In genomic region chr4:148678105-148678504, GRCm38 (mm10) we compare ENCODE assay signal across 31 mouse cellular contexts. TPM values are rescaled to one million over a fixed set of nuclear protein-coding genes. Genes with fewer than 3 reads are reported as not detected.
A peak's percentile ranks its signal among the peaks of the same experiment; 100 is the strongest.
DNase-seq lines count a peak whose midpoint lies in the region; ATAC-seq and TF ChIP-seq lines count a peak whose summit lies in the region.
"Had no signal": no experiment of that assay in that cellular context is flagged by ENCODE, and none has a peak within 500 bp of the region (broad histone marks: within the 10 kb centered on the region; RNA-seq: fewer than 3 reads in every experiment).

No protein-coding gene starts in this region.

- H3K4me1 ChIP-seq in kidney, adult 2 months (ENCODE audit: control insufficient read depth, insufficient read depth, low read length): no peaks in the 10 kb centered on the region
- peaks cover 49% of the 10 kb centered on the region for H3K4me1 ChIP-seq in kidney, embryonic 15.5 days
- peaks cover 51% of the 10 kb centered on the region for H3K4me1 ChIP-seq in small intestine, adult 2 months (ENCODE audit: control insufficient read depth, insufficient read depth, insufficient read length, low read length)

- H3K4me3 ChIP-seq in kidney, adult 2 months (ENCODE audit: insufficient read depth, low read depth, low read length): no peak overlapping the region
- H3K4me3 ChIP-seq in kidney, embryonic 15.5 days (replicated peaks): no peak overlapping the region
- no peak overlapping the region for H3K4me3 ChIP-seq in small intestine, adult 2 months (ENCODE audit: low read depth, low read length)
- H3K4me3 ChIP-seq: embryonic facial prominence, embryonic 10.5 days; embryonic facial prominence, embryonic 13.5 days; erythroblast, embryonic 14.5 days; forebrain, embryonic 12.5 days; forebrain, embryonic 15.5 days; heart, adult 2 months; heart, embryonic 10.5 days; heart, embryonic 13.5 days; hindbrain, embryonic 12.5 days; hindbrain, embryonic 15.5 days had no signal

- no peaks in the 10 kb centered on the region for H3K9me3 ChIP-seq in kidney, embryonic 15.5 days (replicated peaks)
- H3K9me3 ChIP-seq: embryonic facial prominence, embryonic 10.5 days; embryonic facial prominence, embryonic 13.5 days; forebrain, embryonic 12.5 days; forebrain, embryonic 15.5 days; G1E; heart, embryonic 10.5 days; heart, embryonic 13.5 days; hindbrain, embryonic 12.5 days; hindbrain, embryonic 15.5 days had no signal

- TF ChIP-seq POLR2A in kidney, adult 2 months (IDR thresholded peaks at IDR 0.05; ENCODE audit: low read depth, low read length): no peak
- no peak for TF ChIP-seq POLR2A in small intestine, adult 2 months (IDR thresholded peaks at IDR 0.05; ENCODE audit: low read depth, low read length)

- 73% methylated on average over 7 of the region's 7 CpGs for WGBS in kidney, adult 2 months
- 45% methylated on average over 7 of the region's 7 CpGs for whole genome bisulfite sequencing in kidney, embryonic 15.5 days
- 92% methylated on average over 7 of the region's 7 CpGs for WGBS in small intestine, adult 2 months

- no peaks in the 10 kb centered on the region for H3K27me3 ChIP-seq in kidney, adult 2 months (replicated peaks; ENCODE audit: control insufficient read depth, insufficient read depth, low read length)
- H3K27me3 ChIP-seq in kidney, embryonic 15.5 days: no peaks in the 10 kb centered on the region
- no peaks in the 10 kb centered on the region for H3K27me3 ChIP-seq in small intestine, adult 2 months (ENCODE audit: control insufficient read depth, insufficient read depth, low read length)
- H3K27me3 ChIP-seq: forebrain, embryonic 12.5 days; forebrain, embryonic 15.5 days; heart, embryonic 13.5 days; hindbrain, embryonic 15.5 days; Patski had no signal

- no peak overlapping the region for H3K4me2 ChIP-seq in kidney, embryonic 15.5 days
- H3K4me2 ChIP-seq: forebrain, embryonic 12.5 days; forebrain, embryonic 15.5 days; heart, embryonic 13.5 days; hindbrain, embryonic 12.5 days; hindbrain, embryonic 15.5 days had no signal

- no peaks in the 10 kb centered on the region for H3K36me3 ChIP-seq in kidney, adult 2 months (ENCODE audit: control insufficient read depth, insufficient read depth, low read length)
- no peaks in the 10 kb centered on the region for H3K36me3 ChIP-seq in kidney, embryonic 15.5 days
- H3K36me3 ChIP-seq in small intestine, adult 2 months (ENCODE audit: control insufficient read depth, insufficient read depth, low read length): no peaks in the 10 kb centered on the region
- H3K36me3 ChIP-seq: embryonic facial prominence, embryonic 10.5 days; embryonic facial prominence, embryonic 13.5 days; forebrain, embryonic 12.5 days; forebrain, embryonic 15.5 days; G1E; heart, embryonic 10.5 days; heart, embryonic 13.5 days; hindbrain, embryonic 12.5 days; hindbrain, embryonic 15.5 days had no signal

- intact Hi-C loops in left cerebral cortex, postnatal 36 days (cut with DNase I): no loop called here

- no peak for TF ChIP-seq CTCF in kidney, adult 2 months (conservative IDR thresholded peaks at IDR 0.05; ENCODE audit: insufficient read depth, insufficient read length, low read depth, low read length)
- no peak for TF ChIP-seq CTCF in small intestine, adult 2 months (IDR thresholded peaks at IDR 0.05; ENCODE audit: extremely low read depth, insufficient read length, insufficient replicate concordance, low read depth, low read length)

- no peak overlapping the region for H3K27ac ChIP-seq in kidney, adult 2 months (ENCODE audit: insufficient read depth, low read depth, low read length)
- H3K27ac ChIP-seq in kidney, embryonic 15.5 days: no peak overlapping the region
- H3K27ac ChIP-seq in small intestine, adult 2 months (ENCODE audit: insufficient read depth, low read depth, low read length): peak overlapping the region; percentile 85
- H3K27ac ChIP-seq: embryonic facial prominence, embryonic 13.5 days; forebrain, embryonic 12.5 days; forebrain, embryonic 15.5 days; heart, adult 2 months; hindbrain, embryonic 12.5 days; hindbrain, embryonic 15.5 days had no signal

- no peak for ATAC-seq in kidney, embryonic 15.5 days (replicated peaks; ENCODE audit: low FRiP score)
- ATAC-seq: forebrain, embryonic 15.5 days; intestine, postnatal 0 days; Patski had no signal

- peak; percentile 52 for DNase-seq in adrenal gland, adult 8-10 months
- DNase-seq in adrenal gland, postnatal 4 days (ENCODE audit: low spot score in 2 of 2): no peak
- peak; percentile 53 for DNase-seq in kidney, adult 2 months
- no peak for DNase-seq in kidney, adult 8-10 months
- peak; percentile 23 to 37 for DNase-seq in kidney, postnatal 36 days
- DNase-seq in left cerebral cortex, postnatal 36 days (ENCODE audit: low spot score in 2 of 2): no peak
- DNase-seq: B cell, adult 2 months; cerebellum, adult 18-20 months; cerebellum, adult 9-10 months; cerebellum, postnatal 14 days; gastrocnemius, postnatal 25 days; heart, adult 2 months had no signal

- H3K9ac ChIP-seq in kidney, embryonic 15.5 days: no peak overlapping the region
- H3K9ac ChIP-seq: embryonic facial prominence, embryonic 13.5 days; forebrain, embryonic 12.5 days; forebrain, embryonic 15.5 days; heart, embryonic 13.5 days; hindbrain, embryonic 12.5 days; hindbrain, embryonic 15.5 days had no signal

RNA-seq across cellular contexts. Expression of gene Gm572, which starts 35.0 kb away (rescaled TPM):
- total RNA-seq in adrenal gland, adult 8-10 months (2022): not detected
- total RNA-seq in adrenal gland, postnatal 4 days (2021): under 1 TPM; 0.37 to 0.42 TPM
- polyA plus RNA-seq in kidney, adult 2 months (2012; rRNA removed): 0.17 TPM in 1 of 2 replicates, not detected in the other
- not detected in 2 replicates for polyA plus RNA-seq in kidney, embryonic 15.5 days (2015; fragmentation: Nextera tagmentation; extraction: Ambion mirVana)
- polyA plus RNA-seq in small intestine, adult 2 months (2012; rRNA removed): 0.08 TPM in 1 of 2 replicates, not detected in the other
- total RNA-seq in left cerebral cortex, postnatal 36 days (2021): not detected
- total RNA-seq: CH12.LX; G1E; granulocyte monocyte progenitor cell, adult 5-6 weeks; hematopoietic stem cell, adult 5-6 weeks had no signal
- polyA plus RNA-seq: brain, embryonic 14.5 days; embryonic facial prominence, embryonic 10.5 days; embryonic facial prominence, embryonic 13.5 days; erythroblast, embryonic 14.5 days; forebrain, embryonic 12.5 days; forebrain, embryonic 15.5 days; G1E; heart, embryonic 10.5 days; hindbrain, embryonic 12.5 days; hindbrain, embryonic 15.5 days; intestine, embryonic 14.5 days; intestine, postnatal 0 days; Patski had no signal

RNA-seq across cellular contexts. Expression of gene Tardbp, which starts 51.3 kb away (rescaled TPM):
- total RNA-seq in adrenal gland, adult 8-10 months (2022): 100 to 1,000 TPM; 216 to 285 (median 243) TPM
- total RNA-seq in adrenal gland, postnatal 4 days (2021): 100 to 1,000 TPM; 280 to 349 TPM
- polyA plus RNA-seq in kidney, adult 2 months (2012; rRNA removed): 67.3 and 93.3 TPM in 2 replicates
- 360 and 392 TPM in 2 replicates for polyA plus RNA-seq in kidney, embryonic 15.5 days (2015; fragmentation: Nextera tagmentation; extraction: Ambion mirVana)
- 6.7 and 7.7 TPM in 2 replicates for polyA plus RNA-seq in small intestine, adult 2 months (2012; rRNA removed)
- 100 to 1,000 TPM; 151 to 208 TPM for total RNA-seq in left cerebral cortex, postnatal 36 days (2021)

Comparison
In these comparisons a context has a peak if more than half of its experiments do, and no peak if none do; other contexts are left out.
1. DNase-seq: peak in adrenal gland, adult 8-10 months (single experiment), kidney, adult 2 months (single experiment) and kidney, postnatal 36 days (2 of 2); none in adrenal gland, postnatal 4 days (0 of 2), kidney, adult 8-10 months (0 of 2) and left cerebral cortex, postnatal 36 days (0 of 2).